Mouse (Mus musculus): ENCODE results near the gene Tcl1.
"Not testable (repeated sequence)": the region's sequence is repeated elsewhere in the genome, so short reads cannot be mapped to it uniquely, and the experiment has no call there.

Tcl1 gene

DNA sequence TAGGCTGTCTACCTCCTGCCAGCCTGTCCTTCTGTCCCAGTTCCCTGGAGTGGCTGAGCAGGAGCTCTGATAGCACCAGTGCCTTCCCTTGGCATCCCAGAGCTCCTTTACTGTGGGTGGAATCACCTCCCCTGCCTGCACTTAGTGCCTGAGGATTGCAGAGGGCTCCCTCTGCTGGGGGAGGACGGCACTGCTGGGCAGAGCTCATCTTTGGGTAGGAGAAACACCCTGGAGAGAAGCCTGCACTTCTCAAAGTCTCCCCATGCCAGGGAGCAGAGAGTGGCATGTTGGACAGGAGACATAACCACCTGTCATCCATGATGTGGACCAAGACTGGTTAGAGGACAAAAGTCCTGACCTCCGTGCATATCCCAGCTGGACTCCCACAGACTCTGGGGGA, 33.6 kb downstream of the Tcl1 start:
- peak; percentile 15 to 60 for DNase-seq (ENCODE audit: inconsistent age in 2 of 2, low spot score in 1 of 2)

DNA sequence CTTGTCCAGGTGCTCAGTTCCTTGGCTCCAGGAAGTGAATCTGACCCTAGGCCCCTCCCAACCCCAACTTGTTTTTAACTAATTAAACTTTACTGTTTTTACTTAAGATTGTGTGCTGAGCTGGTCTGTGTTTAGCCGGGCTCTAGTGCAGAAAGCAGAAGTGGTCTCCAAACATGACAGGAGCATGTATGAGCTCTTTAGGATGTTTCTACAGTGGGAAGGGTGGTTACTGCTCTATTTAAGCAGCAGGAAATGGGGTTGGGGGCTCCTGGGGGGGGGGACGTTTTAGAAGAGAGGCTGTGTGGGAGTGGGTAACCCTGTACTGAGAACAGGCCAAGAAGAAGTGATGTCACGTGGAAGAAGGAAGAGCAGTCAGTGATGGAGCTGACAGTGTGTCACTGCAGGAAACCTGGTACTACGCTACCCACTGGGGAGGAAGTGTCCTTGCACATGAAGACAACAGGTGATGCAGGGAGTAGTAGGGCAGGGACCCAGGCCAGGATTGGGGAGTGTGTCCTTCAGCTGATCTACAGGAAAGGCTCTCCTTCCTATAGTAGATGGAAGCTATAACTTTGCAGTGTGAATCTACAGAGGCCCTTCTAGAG, 41.5 kb downstream of the Tcl1 start:
- not testable (repeated sequence) for DNase-seq (ENCODE audit: inconsistent age in 2 of 2, low spot score in 1 of 2)

DNA sequence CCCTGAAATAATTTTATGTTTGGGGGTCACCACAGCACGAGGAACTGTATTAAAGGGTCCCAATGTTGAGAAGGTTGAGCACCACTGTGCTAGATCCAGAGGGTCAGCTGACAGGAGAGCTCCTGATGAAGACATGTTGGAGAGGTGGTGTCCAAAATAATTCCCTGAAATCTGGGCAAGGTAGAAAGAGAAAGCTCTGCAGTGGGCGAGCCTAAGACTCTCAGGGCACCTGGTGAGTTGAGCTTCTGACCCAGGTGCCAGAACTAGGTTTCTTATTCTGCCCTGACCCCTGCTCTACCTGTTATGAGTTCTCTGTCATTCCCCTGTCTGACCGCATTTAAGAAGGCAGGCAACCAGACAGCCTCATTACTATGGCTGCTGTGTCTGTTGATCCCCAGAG, 46.5 kb downstream of the Tcl1 start, which contains the start of gene Tcl1b5:
Tcl1b5 (plus strand) TSS at position 301 of the 400 bp plus-strand sequence.
- not testable (repeated sequence) for DNase-seq (ENCODE audit: inconsistent age in 2 of 2, low spot score in 1 of 2)

DNA sequence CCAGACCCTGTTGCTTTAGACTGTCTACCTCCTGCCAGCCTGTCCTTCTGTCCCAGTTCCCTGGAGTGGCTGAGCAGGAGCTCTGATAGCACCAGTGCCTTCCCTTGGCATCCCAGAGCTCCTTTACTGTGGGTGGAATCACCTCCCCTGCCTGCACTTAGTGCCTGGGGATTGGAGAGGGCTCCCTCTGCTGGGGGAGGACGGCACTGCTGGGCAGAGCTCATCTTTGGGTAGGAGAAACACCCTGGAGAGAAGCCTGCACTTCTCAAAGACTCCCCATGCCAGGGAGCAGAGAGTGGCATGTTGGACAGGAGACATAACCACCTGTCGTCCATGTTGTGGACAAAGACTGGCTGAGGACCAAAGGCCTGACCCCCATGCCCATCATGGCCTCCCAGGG, 48.3 kb downstream of the Tcl1 start:
- DNase-seq (ENCODE audit: inconsistent age in 2 of 2, low spot score in 1 of 2) = peak; percentile 64 to 93

DNA sequence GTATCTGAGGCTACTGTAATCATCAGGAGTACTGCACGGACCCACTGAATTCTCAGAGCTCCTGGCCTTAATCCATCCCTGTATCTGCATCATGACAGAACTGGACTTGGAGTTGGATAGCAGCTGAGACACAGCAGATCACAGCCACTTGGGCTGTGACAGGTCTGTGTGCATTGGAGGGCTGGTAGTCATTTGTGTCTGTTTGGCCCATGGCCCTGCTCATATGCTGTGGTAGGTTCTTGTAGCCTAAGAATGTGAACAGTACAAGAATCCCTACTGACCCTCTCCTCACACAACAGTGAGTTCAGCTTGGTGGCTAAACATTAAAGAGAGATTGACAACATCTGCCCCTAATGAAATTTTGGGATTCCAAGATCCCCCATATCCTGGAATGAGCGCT, 49.2 kb downstream of the Tcl1 start:
- DNase-seq (ENCODE audit: inconsistent age in 2 of 2, low spot score in 1 of 2) = no peak
